Mouse (Mus musculus): ENCODE measurements at regions not wholly inside any gene's neighbourhood (a gene's known extent, or its start where the extent isn't known, plus 50 kb on each side); places are given as distances from the start of the nearest gene placed in this dataset.
"Not testable (repeated sequence)": the region's sequence is repeated elsewhere in the genome, so short reads cannot be mapped to it uniquely, and the experiment has no call there.

DNA sequence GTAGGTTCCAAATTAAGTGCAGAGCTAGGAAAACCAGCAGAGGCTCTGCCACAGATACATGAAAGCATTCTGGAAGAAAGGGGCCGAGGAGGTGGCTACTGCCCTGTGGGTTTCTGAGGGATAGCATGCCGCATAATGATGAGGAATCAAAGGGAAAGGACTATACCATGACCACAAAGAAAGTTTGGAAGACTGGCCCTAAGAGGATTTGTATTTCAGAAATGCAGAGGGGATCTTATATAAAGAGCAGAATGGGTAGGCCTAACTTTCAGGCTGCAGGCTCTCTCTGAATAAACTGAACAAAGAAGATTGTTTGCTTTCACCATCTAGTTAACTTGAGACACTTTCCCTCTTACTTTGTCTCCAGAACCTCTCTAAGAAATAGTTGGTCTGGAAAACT is 777.9 kb downstream of the Basp1 start:
- no peak for DNase-seq

DNA sequence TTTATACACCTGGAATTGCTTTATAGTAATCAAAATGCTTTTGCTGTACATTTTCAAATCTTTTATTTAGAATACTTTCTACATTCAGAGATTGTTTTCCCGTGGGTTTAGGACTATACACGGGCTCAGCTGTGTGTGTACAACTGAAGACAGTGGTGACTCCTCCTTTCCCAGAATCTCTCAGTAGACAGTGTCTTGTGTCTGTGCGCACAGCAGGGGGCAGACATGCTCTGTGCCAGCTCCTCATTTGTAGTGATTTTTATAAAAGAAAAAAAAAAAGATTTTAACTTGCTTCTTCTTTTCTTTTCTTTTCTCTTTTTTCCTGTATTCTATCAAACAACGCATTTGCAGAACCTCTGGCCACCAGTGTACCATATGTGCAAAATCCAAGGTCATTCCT is 817.3 kb downstream of the Basp1 start:
- peak; percentile 17 for DNase-seq

DNA sequence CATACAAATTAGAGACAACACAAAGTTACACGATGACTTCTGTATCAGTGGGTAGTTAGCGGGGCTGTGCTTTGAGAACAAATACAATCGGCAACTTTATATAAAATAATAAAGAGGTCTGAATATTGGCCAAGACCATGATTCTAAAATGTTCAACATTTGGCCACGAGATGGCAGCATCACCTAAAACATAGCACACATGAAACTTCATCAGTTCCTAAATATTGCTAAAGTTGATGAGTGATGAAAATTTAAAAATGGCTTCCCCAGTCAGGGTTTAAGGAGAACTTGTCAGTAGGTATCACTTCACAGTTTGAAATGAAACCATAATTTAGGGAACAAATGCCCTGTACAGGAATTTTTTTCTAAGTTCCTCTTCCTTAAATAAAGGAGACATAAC is 824.6 kb downstream of the Basp1 start:
- peak; percentile 36 for DNase-seq

DNA sequence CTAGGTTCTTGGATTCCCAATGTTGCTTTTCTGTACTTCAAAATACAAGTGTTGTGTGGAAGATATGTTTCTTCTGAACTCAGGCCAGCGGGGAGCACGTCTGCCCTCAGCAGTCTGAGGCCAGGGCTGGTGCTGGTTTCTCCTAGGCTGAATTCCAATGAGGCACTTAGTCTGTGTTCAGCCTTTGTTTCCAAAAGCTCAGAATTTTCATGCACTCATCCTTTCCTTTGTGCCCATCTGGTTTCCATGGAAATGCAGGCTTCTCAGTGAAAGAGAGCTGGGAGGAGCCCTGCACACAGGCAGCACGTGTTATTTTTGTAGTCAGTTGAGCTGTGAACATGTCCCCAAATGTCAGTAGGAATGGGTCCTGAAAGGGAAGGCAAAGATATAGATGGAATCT is 846.6 kb downstream of the Basp1 start:
- DNase-seq: no peak

DNA sequence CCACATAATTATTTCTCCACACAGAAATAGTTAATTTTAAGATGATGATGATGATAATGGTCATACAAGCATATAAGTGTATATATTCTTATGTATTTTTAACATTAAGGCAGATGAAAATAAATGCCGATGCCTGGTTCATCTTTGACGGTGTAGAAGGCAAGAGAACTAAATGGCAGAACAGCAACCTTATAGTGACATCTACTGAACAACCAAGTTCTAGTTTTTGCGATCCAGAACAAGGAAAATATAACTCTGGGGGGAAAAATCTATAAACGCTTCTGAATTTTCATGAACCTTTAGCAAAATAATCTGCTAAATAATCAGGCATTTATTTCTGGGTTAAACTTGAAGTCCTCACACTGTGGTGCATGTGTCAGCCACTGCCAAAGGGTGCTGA is 856.8 kb downstream of the Basp1 start:
- no peak for DNase-seq

DNA sequence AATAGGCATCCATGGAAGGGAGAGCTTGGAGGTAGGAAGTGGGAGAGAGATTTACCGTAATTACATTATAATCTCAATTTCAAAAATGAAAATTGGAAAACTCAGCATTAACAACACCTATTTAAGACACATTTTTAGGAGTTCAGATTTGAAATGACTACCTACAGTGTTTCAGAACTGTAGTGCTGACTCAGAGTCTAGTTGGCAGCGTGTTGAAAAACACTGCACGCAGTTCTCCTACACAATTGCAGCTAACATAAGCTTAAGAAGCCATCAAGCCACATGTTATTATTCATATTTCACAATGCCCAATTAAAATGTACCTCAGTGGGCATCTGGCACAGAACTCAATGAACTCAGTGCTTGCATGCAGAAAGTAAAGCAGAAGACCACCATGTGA is 863.5 kb downstream of the Basp1 start:
- DNase-seq: no peak

DNA sequence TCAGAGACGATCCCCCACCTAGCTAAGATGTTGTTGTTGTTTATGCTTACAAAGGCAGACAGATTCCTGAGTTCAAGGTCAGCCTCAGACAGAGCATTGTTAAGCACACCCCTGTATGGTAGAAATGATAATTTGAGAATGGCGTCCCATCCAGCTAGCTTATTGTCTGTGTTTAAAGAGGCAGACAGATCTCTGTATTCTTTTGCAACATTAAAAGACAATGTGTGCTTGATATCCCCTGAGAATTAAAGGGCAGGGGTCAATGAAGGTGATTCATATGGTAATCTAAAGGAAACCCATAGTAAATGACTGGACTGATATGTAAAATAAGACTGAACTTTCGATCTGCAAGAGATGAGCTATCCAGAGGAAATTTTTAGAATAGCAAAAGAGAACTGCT is 883.5 kb downstream of the Basp1 start:
- DNase-seq: no peak

DNA sequence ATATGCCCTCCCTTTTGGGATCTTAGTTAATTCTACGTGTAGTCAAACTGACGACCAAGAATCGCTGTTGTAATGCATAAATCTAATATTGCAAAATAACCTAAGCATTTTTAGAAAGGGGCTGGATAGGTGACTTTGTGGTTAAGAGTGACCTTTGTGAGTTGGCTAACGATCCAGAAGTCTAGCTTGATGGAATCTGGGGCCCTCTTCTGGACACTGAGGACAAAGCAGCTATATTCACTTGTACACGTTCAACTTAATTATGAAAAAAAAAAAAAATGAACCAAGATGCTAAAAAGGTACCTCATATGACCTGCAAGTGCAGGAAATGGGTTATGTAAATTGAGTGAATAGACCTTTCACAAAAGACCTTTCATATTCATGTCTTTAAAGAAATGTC is 886.2 kb downstream of the Basp1 start:
- no peak for DNase-seq

DNA sequence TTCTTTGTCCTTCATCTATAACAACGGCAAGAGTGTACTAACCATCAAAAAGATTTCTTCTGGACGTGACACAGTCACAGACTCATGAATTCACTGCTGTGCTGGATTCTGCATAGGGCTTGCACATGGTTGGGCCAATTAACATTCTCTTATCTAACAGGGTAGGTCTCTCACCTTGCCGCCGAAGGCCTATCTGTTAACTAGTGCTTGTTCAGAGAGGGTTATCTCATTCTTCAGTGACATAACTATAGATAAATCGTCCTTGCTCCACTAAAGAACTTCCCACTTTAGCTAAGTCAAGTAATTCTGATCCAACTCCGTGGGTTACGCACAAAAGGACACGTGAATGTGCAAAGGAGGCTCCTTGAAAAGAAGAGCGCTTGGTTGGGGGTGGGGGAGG is 899.6 kb downstream of the Basp1 start:
- DNase-seq: no peak

DNA sequence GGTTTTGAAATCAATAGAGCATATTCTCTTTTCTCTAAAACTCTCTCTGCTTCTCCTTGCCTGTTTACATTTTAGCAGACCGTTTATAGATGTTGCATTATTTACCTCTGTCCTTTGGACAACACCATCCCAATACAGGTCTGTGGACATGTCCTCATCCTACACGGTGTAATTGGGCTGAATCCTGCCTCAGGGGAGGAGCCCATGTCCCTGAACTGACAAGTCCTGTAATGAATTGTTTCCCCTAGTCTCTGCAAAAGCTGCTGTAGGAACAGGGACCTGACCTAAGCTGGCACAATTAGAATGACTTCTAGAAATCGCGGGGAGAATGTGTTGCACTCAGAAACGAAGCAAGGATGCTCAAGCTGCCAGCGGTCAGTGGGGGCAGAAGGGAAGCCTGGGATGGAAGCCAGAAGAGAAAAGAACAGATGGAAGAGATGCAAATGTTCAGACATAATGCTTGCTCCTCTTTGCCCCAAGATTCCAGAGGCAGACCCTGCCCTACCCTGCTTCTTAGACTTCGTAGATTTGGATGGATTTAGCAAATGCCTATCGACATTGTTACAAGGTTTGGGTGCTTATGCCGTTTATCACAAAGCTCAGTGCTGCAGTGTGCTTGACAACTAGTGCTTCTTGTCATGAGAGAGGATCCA is 911.5 kb downstream of the Basp1 start:
- no peak for DNase-seq

DNA sequence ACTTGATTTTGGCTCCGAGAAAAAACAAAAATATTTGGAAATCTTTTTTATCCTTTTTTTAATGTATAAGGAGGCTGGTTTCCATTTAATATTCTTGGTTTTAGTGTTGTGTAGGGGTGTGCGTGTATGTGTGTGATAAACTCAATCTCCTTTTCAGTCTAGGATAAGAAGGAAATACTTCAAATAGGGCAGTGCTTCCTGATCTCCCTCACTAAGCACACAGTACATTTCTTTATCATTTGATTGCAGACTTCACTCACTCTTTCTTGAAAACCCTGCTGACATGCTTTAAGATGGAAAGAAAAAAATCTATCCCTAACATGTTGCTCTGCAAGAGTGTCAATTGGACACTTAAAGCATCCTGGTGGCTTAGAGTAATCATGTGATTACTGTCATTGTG is 927.3 kb downstream of the Basp1 start:
- DNase-seq: no peak

DNA sequence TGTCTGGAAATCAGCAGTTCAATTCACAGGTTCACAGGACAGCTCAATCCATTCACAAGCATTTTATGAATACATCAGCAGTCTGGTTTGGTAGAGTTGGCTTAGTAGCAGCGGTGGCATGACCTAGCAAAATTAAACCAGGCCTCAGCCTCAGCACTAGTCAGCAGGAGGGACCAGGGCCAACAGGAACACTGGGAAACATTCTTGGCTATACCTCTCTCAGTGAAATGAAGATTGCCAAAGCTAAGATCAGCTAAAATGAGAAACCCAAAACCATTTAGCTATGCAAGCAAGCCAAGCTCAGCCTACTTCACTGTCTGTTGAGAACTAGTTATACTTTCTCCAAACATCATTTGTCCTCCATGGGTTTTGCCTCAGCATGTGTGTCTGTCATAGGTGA is 945.3 kb downstream of the Basp1 start:
- DNase-seq: no peak

DNA sequence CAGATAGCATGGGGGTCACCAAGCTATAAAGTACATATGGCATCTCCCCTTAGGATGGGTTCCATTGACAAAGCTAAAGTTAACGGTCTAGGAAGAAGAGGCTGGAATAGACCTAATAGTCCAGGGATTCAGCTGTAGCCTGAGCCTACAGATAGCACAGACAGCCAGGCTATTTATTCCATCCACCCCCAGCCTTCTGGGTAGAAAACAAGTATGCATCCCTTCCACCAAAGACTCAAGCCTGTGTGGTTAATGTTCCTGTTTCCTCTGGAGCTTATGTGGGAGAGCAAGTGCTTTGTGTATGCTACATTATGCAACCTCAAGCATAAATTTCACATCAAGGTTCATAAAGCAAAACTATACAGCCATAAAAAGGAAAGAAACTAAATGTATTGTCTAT is 955.8 kb downstream of the Basp1 start:
- DNase-seq: no peak

DNA sequence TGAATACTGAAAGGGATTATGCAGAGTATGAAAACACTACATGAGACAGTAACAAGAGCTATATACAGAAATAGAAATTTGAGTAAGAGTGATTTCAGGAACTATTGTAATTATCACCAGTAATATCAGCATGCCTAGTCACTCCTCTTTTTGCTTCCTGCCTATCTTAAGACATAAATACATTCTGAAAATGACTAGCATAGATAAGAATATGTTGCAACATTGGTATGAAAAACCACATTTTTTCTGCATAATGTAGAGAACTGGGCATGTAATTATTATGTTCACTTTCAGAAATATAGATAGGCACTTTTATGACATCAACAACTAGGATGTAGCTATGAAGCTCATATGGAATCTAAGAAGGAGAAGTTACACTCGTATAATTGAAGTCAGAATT is 980.5 kb downstream of the Basp1 start:
- no peak for DNase-seq

DNA sequence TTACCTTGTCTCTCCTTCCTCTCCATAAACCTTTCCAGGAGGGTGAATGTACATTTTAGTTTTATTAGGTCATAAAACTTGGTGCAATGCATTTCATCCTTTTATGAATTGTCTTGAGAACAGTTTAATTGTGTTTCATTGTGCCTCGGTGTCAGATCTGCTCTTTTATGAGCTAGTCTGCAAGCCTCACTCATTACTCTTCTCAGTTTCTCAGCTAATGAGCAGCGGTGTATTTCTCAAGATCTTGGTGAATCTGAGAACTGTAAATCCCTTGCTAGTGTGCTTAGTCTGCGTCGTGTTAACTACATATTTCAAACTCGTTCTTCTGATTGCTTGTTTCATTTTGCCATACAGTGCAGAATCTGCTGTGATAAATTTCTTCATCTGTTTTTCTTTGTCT is 984.4 kb downstream of the Basp1 start:
- no peak for DNase-seq

DNA sequence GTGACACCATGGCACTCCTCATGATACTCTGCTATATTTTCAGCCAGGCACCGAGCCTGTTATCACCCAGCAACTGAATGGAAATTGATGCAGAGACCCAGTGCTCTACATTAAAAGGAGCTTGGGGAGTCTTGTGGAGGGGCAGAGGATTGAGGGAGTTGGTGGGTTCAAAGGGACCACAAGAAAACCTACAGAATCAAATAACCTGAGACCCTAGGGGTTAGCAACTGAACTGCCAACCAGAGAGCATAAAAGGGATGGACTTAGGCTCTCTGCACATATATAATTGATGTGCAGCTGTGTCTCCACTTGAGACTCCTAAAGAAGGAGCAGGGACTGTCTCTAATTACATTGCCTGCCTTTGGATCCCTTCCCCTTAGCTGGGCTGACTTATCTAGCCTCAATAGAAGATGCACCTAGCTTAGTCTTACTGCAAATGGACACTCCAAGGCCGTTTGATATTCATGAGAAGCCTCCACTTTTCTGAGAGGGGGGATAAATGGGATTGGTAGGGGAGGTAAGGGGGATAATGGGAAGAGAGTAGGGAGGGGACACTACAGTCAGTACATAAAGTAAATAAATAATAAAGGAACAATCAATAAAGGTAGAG is 991.1 kb downstream of the Basp1 start:
- DNase-seq: no peak

DNA sequence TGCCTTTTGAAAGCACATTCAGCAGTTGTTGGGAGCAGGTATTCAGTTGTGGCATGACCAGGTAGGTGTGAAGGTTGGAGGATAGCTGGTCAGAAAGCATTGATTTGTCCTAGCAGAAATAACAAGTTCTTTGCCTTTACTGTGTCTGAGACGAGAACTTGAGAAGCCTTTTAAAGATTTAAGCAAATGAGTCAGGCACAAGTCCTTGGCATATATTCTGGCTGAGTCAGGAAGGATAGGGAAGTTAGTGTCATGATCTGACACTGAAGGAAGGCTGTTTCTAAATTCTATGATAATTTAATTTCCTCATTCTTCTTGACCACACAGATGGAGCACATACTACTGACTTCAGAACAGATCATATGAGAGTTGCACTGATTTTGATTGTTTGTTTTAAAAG is 993.8 kb downstream of the Basp1 start:
- DNase-seq: no peak

DNA sequence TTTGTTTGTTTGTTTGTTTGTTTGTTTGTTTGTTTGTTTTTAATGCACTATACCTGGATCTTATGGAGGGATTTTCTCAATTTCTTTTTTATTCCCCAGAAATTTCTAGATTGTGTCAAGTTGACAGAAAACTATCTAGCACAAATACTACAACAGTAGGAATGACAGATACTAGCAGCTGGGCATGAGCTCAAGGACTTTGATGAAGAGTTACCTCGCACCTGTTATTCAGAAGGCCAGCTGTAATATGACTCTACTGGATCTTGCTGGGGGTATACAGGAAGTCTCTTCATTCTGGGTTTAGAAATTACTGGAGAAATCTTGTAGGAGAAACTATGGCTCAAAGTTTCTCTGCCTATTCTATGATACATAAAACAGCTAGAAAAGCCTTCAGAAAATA is 994.4 kb downstream of the Basp1 start:
- no peak for DNase-seq

DNA sequence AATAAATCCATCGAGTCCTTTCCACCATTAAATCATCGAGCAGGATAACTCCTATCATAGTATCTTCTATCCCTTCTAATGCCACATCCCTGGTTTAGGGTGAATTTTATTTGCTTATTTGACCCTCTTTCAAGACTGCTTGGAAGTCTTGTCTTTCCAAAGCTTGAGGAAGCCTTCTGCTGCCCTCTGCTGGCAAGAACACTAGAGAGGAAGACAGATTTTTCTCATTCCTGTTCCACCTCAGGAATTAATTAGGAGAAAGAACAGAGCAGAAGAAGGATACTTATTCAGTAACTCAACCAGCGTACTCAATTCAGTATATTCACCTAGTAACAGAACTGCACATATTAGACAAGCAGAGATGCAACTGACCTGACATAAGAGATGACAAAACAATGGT is 1005.9 kb downstream of the Basp1 start:
- DNase-seq: peak; percentile 40

DNA sequence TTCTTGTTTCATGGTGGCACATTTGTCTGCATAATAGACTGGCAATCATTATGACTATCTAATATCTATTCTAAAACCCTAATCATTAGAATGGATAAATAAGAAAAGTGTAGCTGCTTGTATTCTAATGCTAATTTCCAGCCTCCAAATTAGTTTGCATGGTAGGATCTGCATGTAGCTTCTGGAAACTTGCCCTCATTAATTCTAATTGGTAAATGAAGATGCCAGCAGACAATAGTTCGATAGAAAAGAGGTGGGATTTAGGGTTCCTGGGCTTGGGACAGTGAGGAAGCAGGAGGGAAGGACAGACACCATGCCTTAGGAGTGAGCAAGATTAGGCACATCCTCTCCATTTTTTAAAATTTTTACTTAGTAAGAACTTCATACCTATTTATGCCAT is 1008.3 kb downstream of the Basp1 start:
- no peak for DNase-seq

DNA sequence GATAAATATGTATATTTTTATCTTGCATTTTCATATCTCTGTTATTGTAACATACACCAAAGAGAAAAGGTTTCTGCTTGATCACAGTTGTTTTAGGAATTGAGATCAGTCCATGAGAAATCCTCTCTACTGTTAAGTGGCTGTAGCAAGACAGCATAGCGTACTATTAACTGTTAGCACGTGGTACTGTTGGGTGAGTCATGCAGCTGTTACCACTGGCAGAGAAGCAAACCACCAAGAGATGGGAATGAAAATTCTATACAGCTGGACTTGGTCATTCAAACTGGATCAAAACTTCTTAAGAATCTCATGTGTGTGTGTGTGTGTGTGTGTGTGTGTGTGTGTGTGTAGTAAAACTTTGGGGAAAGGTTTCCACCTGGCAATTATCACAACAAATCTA is 1013.5 kb downstream of the Basp1 start:
- no peak for DNase-seq

DNA sequence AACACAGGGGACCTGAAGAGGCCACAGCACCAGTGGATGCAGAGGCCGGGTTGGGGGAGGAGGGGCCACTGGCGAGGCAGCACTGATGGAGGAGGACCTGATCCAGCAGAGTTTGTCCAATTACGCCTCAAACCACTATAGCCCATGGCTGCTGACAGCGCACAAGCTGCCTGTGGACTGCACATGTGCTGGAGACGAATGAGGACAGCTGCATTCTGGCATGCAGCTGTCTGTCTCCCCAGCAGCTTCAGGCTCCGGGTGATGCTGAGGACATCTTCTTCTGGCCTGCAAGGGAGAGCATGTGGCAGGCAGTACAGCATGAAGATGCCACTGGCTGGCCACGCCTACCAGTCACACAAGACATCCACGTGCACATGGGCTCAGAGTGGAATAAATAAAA is 1055.2 kb downstream of the Basp1 start:
- DNase-seq: no peak

DNA sequence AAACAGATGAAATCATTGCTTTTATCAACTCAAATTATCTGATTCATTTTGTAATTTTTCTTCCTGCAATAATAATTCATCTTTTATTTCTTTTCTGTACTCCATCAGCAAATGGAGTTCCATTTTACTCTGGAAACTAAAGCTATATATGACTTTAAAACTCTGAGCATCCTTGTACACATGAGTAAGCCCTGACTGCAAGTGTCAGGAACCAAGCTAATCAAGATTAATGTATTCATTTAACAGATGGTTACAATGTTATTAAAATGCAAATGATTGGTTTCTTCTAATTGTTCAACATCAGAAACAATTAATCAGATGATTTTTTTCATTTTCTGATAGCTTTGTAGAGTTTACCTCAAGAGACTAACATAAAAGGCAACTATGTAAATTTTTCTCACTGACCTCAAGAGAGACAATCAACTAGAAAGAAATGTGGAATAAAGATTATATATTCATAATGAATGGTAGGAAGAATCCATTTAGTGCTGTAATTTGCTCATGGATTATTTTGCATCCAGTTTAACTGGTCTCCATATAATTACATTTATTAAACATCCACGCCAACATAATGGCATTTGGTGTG is 1064.5 kb downstream of the Basp1 start:
- no peak for DNase-seq

DNA sequence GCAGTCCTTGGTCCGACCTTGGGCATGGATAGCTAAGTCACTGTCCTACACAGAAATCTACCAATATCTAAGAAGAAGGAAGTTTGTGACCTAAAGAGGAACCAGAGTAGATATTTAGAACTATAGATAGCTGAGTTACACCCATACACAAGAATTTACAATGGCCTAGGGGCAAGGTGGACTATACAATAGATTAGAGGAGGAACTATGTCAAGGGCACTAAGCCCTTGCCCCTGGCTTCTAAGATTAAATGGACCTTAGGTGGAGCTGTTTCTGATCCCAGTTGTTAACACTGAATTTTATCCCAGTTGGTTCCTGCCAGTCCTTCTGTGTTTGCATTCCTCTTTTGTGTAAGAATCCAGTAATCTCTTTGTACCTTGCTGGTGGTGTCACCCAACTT is 1077.7 kb downstream of the Basp1 start:
- DNase-seq: not testable (repeated sequence)
